Mouse (Mus musculus) ovary, postnatal 14 days (tissue): ENCODE results near the gene Lama1.
"Not testable (repeated sequence)": the region's sequence is repeated elsewhere in the genome, so short reads cannot be mapped to it uniquely, and the experiment has no call there.

Experiments
- DNase-seq: peaks from one replicate; pipeline ENCODE4 v3.0.0; 2022; ENCODE audit warnings: low spot score

Gene Lama1

GRCm38 (mm10) chr17:67837351-67838090 is 140.5 kb downstream of the Lama1 start:
- DNase-seq: peak; percentile 57

DNA sequence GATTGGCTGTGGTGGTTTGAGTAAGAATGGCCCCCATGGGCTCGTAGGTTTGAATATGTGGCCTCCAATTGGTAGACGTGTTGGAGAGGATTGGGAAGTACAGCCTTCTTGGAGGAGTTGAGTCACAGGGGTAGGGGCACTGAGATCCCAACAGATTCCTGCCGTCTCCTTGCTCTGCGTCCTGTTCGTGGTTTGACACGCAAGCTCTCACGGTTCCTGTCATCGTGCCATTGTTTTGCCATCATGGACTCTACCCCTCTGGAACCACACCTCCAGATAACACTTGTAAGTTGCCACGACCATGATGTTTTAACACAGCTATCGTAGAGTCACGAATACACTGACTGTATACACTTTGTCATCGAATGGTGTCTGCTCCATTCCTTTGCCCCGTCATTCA is 141.9 kb downstream of the Lama1 start:
- DNase-seq: no peak

- not testable (repeated sequence) for DNase-seq
These were observed 144.4 kb downstream of the Lama1 start for GRCm38 (mm10) chr17:67841494-67841893.

DNA sequence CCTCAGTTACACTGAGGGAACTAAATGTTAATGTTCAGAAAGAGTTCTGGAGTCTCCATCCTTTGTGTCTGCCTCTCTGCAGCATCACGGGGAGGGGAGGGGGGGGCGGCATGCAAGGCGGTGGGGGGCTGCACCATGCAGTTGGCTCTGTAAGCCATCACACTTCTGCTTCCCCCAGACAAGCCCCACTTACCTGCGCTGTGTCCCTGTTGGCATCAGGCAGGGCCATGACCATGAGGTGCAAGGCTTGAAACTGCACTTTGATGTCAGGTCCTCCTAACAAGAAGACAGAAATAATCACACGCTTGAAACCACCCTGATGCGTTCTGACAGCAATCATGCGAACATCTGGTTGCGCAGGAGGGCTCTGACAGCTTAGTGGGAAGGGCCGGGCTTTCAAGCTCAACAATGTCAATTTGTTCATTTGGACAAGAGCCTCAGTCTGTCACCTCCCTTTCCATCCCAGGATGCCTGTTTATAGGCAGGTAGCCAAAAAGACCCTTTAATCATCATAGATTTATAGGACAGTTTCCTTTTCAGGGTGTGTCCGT is 164.1 kb downstream of the Lama1 start:
- DNase-seq: no peak

GRCm38 (mm10) chr17:67861744-67862535 is 164.9 kb downstream of the Lama1 start:
- peak; percentile 63 for DNase-seq

GRCm38 (mm10) chr17:67864363-67864762 is 167.3 kb downstream of the Lama1 start:
- no peak for DNase-seq

DNA sequence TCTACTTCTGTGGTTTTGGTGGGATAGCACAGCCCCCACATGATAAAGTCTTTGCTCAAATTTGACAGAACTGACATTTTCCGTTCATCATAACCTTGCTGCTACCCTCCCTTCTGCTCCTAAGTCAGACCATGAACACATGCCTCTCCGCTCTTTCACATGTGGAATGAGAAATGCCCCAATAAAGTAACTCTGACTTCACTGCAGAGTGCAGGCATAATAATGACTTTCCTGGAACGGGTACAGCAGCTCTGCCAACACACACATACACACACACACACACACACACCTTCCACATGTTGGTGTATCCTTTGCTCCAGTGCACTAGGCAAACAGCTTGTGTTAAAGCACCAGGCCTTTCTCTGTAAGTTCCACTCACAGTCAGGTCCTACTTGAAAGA is 167.9 kb downstream of the Lama1 start:
- DNase-seq: no peak

- no peak for DNase-seq
These were observed 169.0 kb downstream of the Lama1 start for GRCm38 (mm10) chr17:67866026-67866425.

- no peak for DNase-seq
These were observed 169.6 kb downstream of the Lama1 start for GRCm38 (mm10) chr17:67866541-67867241.

GRCm38 (mm10) chr17:67869731-67870601 is 172.9 kb downstream of the Lama1 start:
- DNase-seq: peak; percentile 46
